Mouse (Mus musculus) limb, embryonic 10.5 days (tissue): ENCODE measurements around the gene Rgs6. TPM values are rescaled to one million over a fixed set of nuclear protein-coding genes. Genes with fewer than 3 reads are reported as not detected.

Source experiments
- DNase-seq: peaks from one replicate; pipeline ENCODE4 v3.0.0-alpha.2; 2017; ENCODE audit warnings: low spot score
- H3K27ac ChIP-seq: fragments of 300-500 bp; sonication (generic); 2 replicates; pipeline ENCODE4 v1.5.1; 2016; ENCODE audit warnings: mild to moderate bottlenecking
- H3K27me3 ChIP-seq: fragments of 300-500 bp; sonication (generic); 2 replicates; pipeline ENCODE4 v1.6.1; 2016; ENCODE audit warnings: low read depth, mild to moderate bottlenecking; ENCODE audit not compliant: poor library complexity, severe bottlenecking
- H3K36me3 ChIP-seq: fragments of 300-500 bp; sonication (generic); 2 replicates; pipeline ENCODE4 v1.6.1; 2016; ENCODE audit warnings: mild to moderate bottlenecking, moderate library complexity
- H3K4me1 ChIP-seq: fragments of 300-500 bp; sonication (generic); 2 replicates; pipeline ENCODE4 v1.6.1; 2016
- H3K4me3 ChIP-seq: fragments of 300-500 bp; sonication (generic); 2 replicates; pipeline ENCODE4 v1.5.1; 2016; ENCODE audit warnings: mild to moderate bottlenecking, moderate library complexity
- H3K9me3 ChIP-seq: fragments of 300-500 bp; sonication (generic); replicated peaks from 2 replicates; pipeline ENCODE4 v1.6.1; 2016; ENCODE audit warnings: mild to moderate bottlenecking
- WGBS: fragments of 180-500 bp; shearing (Covaris S2); methylation state at CpG from one replicate; pipeline ENCODE4 v1.1.7; 2016; 5-methylcytosine and 5-hydroxymethylcytosine counted together
- polyA plus RNA-seq: library from polyadenylated mRNA; unstranded; fragments of >200 nt; fragmentation: Nextera tagmentation; extraction: Ambion mirVana; gene quantifications from 2 replicates; pipeline ENCODE4 v1.2.1, GENCODE M21; 2016

Rgs6 gene
- polyA plus RNA-seq, 1 experiment from 2014 or later, result not detected

DNA sequence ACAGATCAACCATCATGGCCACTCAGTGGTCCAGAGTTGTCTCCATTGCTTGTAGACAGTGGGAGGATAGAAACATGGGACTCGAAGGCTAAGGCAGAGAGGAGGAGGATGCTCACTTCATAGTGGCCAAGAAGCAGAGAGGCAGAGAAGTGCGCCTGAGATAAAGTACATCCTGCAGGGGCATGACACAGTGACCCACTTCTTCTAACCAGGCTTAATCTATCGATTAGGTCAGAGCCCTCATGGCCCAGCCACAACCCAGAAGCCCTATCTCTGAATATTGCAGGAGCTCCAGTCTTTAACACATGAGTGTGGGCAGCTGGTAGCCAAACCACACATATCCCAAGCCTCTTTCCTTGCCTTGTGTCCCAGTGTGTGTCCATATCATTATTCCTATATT, 385.7 kb downstream of the Rgs6 start:
- H3K27ac ChIP-seq, result no peak overlapping the region
- DNase-seq, result no peak

DNA sequence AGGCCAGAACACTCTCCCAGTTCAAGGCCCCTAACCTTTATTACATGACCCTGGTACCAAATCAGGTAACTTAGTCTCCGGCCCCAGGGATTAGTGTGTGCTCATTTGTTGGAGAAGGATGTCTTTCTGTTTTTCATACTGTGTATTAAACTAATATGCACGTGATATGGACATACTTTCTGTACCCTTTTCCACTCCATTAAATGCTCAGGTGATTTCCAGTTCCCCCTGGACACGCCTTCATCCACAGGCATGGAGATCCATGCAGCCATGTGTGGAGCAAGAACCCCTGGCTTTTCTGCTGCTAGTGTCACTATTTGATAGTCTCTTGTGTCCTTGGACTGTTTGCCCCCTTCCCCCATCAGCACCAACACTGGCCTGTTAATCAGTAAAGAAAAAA, 390.2 kb downstream of the Rgs6 start:
- H3K9me3 ChIP-seq, result no peaks in the 10 kb centered on the region
- no peaks in the 10 kb centered on the region for H3K27me3 ChIP-seq
- no peaks in the 10 kb centered on the region for H3K4me1 ChIP-seq
- H3K36me3 ChIP-seq, result no peaks in the 10 kb centered on the region
- no peak for DNase-seq
- no peak overlapping the region for H3K27ac ChIP-seq
- WGBS, result 83% methylated on average over 3 of the region's 3 CpGs
- no peak overlapping the region for H3K4me3 ChIP-seq

More for the DNA sequence above, 385.7 kb downstream of the Rgs6 start:
- H3K4me3 ChIP-seq, result no peak overlapping the region
- 90% methylated on average over 3 of the region's 3 CpGs for WGBS
- no peaks in the 10 kb centered on the region for H3K9me3 ChIP-seq
- no peaks in the 10 kb centered on the region for H3K4me1 ChIP-seq
- H3K27me3 ChIP-seq, result no peaks in the 10 kb centered on the region
- no peaks in the 10 kb centered on the region for H3K36me3 ChIP-seq

DNA sequence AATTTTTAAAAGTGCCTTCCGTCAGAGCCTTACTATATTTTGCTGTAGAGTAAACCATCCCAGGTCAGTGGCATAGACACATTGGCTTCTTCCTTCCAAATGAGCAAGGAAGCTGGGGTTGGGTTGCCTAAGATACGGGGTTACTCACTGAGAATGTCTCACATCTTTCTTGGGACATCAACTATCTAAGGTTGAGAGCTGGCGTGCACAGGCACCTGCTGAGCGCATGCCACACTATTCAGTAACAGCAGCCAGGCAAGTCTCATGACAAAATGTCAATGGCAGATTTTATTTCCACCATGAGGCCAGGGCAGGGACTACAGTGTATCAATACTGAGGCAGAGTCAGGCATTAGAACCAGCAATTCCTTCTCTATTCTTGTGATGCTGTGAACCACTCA, 394.6 kb downstream of the Rgs6 start:
- Histone ChIP-seq H3K4me1 (no peaks in the 10 kb centered on the region), H3K9me3 (no peaks in the 10 kb centered on the region), H3K27ac (no peak overlapping the region), H3K4me3 (no peak overlapping the region), H3K36me3 (no peaks in the 10 kb centered on the region), H3K27me3 (no peaks in the 10 kb centered on the region)
- WGBS, result 89% methylated on average over 4 of the region's 4 CpGs
- no peak for DNase-seq

DNA sequence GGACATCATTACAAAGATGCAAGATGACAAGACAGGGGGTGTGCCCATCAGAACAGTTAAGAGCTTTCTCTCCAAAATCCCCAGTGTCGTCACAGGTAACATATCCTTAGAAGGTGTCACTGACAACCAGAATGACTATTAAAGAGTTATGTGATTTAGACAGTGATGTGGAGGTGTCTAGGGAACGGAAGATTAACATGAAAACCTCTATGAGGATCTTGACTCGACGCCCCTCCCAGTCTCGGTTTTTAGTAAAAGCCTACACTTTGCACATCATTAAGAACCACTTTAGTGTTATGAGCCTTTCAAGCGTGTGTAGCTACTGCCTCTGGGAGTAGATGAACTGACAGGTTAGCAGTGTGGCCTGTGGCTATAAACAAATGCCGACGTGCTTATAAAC, 397.2 kb downstream of the Rgs6 start:
- Histone ChIP-seq H3K4me1 (no peaks in the 10 kb centered on the region), H3K36me3 (no peaks in the 10 kb centered on the region), H3K27me3 (no peaks in the 10 kb centered on the region), H3K4me3 (no peak overlapping the region), H3K27ac (no peak overlapping the region), H3K9me3 (no peaks in the 10 kb centered on the region)
- 76% methylated on average over 8 of the region's 8 CpGs for WGBS
- no peak for DNase-seq

DNA sequence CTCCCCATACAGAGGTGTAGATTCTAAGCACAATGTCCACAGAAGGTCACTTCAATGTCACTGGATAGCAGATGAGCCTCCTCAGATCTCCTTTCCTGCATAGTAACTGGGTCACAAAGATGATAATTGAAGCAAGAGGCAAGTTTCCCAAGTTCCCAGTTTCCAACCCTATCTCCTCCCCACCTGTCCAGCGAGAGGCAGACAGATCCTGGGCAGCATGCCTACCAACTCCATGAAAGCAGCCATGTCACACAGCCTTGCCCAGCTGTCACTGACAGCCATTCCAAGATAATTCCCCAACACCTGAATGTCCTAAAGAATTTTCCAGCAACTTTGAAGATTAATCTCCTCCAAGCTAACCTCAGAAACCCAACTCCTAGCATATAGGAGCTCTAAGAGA, 399.6 kb downstream of the Rgs6 start:
- no peak overlapping the region for H3K4me3 ChIP-seq
- H3K36me3 ChIP-seq, result no peaks in the 10 kb centered on the region

DNA sequence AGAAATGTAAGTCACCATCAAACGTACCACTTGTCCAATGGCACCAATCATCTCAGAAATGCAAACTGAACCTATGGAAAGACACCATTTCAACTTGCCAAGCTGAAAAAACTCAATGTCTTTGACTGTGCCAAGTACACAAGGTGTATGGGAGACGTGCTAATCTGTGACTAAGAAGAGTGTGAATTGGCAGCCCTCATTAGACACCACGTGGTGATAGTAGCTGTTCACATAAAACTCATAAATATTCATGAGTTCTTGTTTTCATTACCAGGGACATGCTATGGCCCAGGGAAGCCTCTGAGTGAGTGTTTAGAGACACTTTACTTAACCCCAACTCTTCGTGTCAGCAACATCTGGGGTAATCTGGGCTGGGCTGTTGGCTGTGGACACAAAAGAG, 405.8 kb downstream of the Rgs6 start:
- Histone ChIP-seq H3K27ac (no peak overlapping the region), H3K9me3 (no peaks in the 10 kb centered on the region), H3K36me3 (no peaks in the 10 kb centered on the region), H3K4me3 (no peak overlapping the region), H3K4me1 (peaks cover 3% of the 10 kb centered on the region), H3K27me3 (no peaks in the 10 kb centered on the region)
- 58% methylated on average over 4 of the region's 4 CpGs for WGBS
- no peak for DNase-seq

More for the DNA sequence above, 399.6 kb downstream of the Rgs6 start:
- Histone ChIP-seq H3K27me3 (no peaks in the 10 kb centered on the region), H3K4me1 (no peaks in the 10 kb centered on the region), H3K27ac (no peak overlapping the region), H3K9me3 (no peaks in the 10 kb centered on the region)
- DNase-seq, result no peak
- whole genome bisulfite sequencing, result 86% methylated on average over 1 of the region's 1 CpGs

DNA sequence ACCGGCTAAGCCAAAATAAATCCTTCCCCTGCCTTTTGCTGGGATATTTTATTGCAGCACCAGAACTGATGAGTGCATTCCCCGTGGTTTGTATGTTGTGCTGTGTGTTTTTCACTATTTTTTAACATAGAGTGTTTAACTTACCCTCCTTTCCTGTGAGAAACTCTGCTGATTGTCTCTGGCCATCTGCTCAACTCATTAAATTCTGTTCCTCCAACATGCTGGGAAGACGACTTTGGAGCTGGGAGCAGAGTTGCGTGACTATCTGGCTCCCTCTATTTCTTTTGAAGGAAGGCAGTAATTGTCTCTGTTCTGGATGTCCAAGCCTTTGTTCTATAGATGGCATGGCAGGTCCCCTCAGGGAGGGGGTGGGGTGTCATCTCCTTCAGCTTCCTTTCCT, 408.7 kb downstream of the Rgs6 start:
- Histone ChIP-seq H3K4me3 (no peak overlapping the region), H3K4me1 (peaks cover 3% of the 10 kb centered on the region), H3K27me3 (no peaks in the 10 kb centered on the region), H3K27ac (no peak overlapping the region), H3K36me3 (no peaks in the 10 kb centered on the region), H3K9me3 (no peaks in the 10 kb centered on the region)
- WGBS, result 57% methylated on average over 4 of the region's 4 CpGs
- DNase-seq, result no peak

DNA sequence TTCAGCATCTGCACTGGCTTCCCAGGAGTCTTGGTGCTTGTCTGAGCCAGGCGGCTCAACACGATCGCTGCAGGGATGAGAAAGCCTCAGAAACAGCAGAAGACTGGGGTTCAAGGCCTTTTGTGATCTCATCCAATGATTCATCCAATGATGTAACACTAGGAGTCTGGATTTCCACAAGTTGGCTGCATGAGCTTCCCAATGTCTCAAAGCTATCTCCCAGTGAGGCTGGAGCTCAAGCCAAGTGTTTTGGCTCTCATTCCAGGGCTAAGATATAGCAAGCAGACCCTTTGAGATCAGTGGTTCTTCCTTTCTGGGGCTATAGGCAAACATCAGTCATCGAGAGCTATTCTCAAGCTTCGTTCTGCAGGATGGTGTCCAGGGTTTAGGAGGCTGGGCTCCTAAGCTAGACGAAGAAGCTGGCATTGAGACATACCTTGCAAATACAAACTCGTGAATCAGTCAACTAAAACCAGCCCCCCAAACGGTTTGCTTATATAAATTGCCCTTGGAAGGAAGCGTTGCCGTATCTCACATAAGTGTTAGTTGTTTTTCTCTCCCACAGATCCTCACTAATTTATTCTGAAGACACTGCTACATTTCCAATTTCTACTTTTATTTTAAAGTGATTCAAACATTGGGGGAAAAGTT, 410.7 kb downstream of the Rgs6 start:
- 89% methylated on average over 10 of the region's 10 CpGs for WGBS
- no peaks in the 10 kb centered on the region for H3K9me3 ChIP-seq
- DNase-seq, result no peak
- no peaks in the 10 kb centered on the region for H3K27me3 ChIP-seq
- no peak overlapping the region for H3K4me3 ChIP-seq
- no peak overlapping the region for H3K27ac ChIP-seq
- no peaks in the 10 kb centered on the region for H3K36me3 ChIP-seq
- peaks cover 3% of the 10 kb centered on the region for H3K4me1 ChIP-seq

DNA sequence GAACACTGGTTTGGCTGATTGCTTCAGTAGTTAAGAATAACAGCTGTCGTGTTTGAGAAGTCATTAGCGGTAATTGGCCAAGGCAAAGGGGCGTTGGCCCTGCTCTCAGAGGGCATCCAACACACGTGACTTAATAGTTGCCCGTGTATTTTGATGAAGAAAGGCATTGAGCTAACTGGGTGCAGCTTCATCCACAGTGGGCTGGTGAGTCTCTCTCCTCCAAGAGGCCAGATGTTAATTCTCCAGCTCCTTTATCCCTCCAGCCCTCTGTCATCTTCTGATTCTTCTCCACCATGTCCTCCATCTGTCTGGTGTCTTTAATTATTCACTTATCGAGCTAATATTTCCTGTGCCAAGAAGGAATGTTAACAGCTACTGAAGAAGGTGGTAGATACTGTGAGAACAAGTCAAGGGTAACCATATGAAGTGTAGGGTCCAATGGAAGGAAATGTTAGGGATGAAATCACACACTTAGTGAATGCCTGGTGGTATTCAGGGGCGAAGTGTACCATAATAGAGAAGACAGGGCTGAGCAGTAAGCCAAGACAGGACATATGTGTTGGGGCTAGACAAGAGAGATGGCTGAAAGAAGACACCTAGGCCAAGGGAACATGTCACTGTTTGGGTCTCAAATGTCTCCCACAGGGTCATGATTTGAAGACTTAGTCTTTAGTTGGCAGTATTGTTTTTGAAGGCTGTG, 411.4 kb downstream of the Rgs6 start:
- no peak overlapping the region for H3K4me3 ChIP-seq
- 89% methylated on average over 7 of the region's 7 CpGs for WGBS
- peaks cover 3% of the 10 kb centered on the region for H3K4me1 ChIP-seq
- H3K27ac ChIP-seq, result no peak overlapping the region
- H3K27me3 ChIP-seq, result no peaks in the 10 kb centered on the region
- DNase-seq, result no peak
- no peaks in the 10 kb centered on the region for H3K36me3 ChIP-seq
- H3K9me3 ChIP-seq, result no peaks in the 10 kb centered on the region

DNA sequence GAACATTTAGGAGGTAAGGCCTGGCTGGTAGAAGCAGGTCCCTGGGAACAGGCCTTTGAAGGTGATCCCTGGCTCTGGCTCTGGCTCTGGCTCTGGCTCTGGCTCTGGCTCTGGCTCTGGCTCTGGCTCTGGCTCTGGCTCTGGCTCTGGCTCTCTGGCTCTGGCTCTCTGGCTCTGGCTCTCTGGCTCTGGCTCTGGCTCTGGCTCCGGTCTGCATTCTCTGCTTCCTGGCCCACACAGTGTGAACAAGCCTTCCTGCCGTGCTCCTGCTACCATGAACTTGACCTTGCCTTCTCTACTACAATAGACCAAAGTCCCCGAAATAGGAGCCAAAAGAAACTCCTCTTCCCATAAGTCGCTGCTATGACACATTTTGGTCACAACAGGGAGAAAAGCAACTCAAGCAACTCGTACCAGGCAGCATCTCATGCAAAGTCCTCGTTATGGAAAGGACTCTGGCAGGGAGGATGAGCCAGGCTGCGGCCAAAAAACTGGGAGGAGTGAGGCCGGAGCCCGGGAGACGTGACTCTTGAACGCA, 412.0 kb downstream of the Rgs6 start:
- H3K9me3 ChIP-seq, result no peaks in the 10 kb centered on the region
- H3K27me3 ChIP-seq, result no peaks in the 10 kb centered on the region
- H3K27ac ChIP-seq, result no peak overlapping the region
- no peak for DNase-seq
- peaks cover 3% of the 10 kb centered on the region for H3K4me1 ChIP-seq
- no peak overlapping the region for H3K4me3 ChIP-seq
- WGBS, result 89% methylated on average over 11 of the region's 11 CpGs
- no peaks in the 10 kb centered on the region for H3K36me3 ChIP-seq

DNA sequence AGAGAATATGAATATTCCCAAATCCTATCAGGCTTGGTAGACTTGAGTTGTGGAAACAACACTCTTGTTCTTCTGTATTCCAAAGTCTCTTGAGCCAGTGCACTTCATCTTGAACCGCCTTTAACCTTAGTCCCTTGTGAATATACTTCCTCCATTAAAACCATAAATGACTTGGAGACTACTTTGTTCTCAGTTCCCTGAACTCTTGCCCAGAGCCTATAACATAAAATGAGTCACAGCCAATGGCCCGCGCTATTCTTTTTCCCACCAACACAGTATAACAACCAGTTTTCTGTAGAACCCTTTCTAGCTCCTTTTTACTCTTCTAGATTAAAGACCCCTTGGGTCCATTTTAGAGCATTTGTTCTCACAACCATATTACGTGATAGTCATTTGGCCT, 412.9 kb downstream of the Rgs6 start:
- Histone ChIP-seq H3K4me3 (no peak overlapping the region), H3K9me3 (no peaks in the 10 kb centered on the region), H3K27me3 (no peaks in the 10 kb centered on the region), H3K36me3 (no peaks in the 10 kb centered on the region), H3K27ac (no peak overlapping the region), H3K4me1 (no peaks in the 10 kb centered on the region)
- WGBS, result 93% methylated on average over 4 of the region's 4 CpGs
- DNase-seq, result no peak

DNA sequence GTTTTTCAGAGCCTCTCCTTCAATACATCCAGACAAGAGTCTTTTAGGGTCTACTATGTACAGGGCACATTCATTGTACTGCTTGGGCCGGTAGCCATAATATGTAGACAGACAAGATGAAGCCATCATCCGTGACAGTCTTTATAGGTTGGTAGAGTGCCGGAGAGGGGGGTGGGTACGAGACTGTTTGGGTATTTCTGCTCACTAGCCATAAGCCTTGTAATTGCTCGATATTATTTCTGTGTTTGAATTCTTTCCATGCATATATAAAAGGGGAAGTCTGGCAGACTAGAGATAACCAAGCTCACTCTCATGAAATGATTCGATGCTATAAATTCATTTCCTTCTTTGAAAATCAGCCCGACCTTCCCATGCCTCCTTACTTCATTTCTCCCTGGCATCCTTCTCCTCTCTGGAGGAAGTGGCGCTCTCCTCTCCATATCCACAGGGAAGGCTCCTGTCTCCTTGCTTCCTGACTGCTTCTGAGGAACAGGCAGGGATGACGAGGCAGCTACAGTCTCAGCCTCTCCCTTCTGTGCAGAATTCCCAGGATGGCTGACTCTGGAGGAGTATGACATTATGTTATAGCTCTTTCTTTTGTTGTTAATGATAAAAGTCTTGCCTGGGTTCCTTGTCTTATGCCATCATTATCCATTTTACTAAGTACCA, 416.1 kb downstream of the Rgs6 start:
- Histone ChIP-seq H3K27ac (no peak overlapping the region), H3K4me1 (no peaks in the 10 kb centered on the region), H3K27me3 (no peaks in the 10 kb centered on the region), H3K4me3 (no peak overlapping the region), H3K36me3 (no peaks in the 10 kb centered on the region), H3K9me3 (no peaks in the 10 kb centered on the region)
- DNase-seq, result no peak
- WGBS, result 90% methylated on average over 9 of the region's 9 CpGs

DNA sequence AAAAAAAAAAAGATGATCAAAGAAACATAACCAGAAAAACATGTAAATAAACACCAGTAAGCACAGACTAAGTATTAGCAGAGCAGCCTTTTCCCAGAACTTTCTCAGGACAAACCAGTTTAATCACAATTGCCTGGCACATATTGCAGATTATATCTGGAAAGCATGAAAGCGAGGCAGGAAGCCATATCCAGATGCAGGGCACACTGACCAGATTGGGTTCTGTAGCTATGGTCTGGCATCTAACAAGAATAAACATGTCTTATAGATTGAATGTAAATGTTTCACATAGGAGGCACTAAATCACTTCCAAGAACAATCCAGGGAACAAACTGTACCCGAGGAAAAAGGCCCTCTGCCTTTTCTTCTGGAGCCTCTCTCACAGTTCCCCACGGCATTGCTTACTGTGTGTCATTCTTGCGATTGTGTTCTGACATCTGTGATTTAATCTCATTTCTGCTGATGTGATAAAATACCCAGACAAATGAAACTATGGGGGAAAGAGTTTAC, 423.0 kb downstream of the Rgs6 start:
- Histone ChIP-seq H3K4me1 (no peaks in the 10 kb centered on the region), H3K36me3 (no peaks in the 10 kb centered on the region), H3K4me3 (no peak overlapping the region), H3K9me3 (no peaks in the 10 kb centered on the region), H3K27me3 (no peaks in the 10 kb centered on the region), H3K27ac (no peak overlapping the region)
- 94% methylated on average over 4 of the region's 4 CpGs for WGBS
- DNase-seq, result no peak
